Mouse (Mus musculus) olfactory bulb, adult 2 months (tissue): ENCODE data around the gene Kcnq5. TPM values are rescaled to one million over a fixed set of nuclear protein-coding genes. Genes with fewer than 3 reads are reported as not detected.

Experiments used
- H3K27ac ChIP-seq: fragments of 200-500 bp; 2 replicates; pipeline ENCODE4 v1.5.1; 2012; ENCODE audit warnings: low read depth, low read length; ENCODE audit not compliant: insufficient read depth
- H3K4me1 ChIP-seq: fragments of 200-500 bp; 2 replicates; pipeline ENCODE4 v1.6.1; 2012; ENCODE audit warnings: low read length; ENCODE audit not compliant: control insufficient read depth, insufficient read depth
- H3K4me3 ChIP-seq: fragments of 200-500 bp; 2 replicates; pipeline ENCODE4 v1.5.1; 2012; ENCODE audit warnings: mild to moderate bottlenecking, low read depth, low read length, moderate library complexity; ENCODE audit not compliant: insufficient read depth
- CTCF ChIP-seq: fragments of 200-500 bp; IDR thresholded peaks from 2 replicates; pipeline ENCODE4 v1.5.1; 2012; ENCODE audit warnings: low read depth, mild to moderate bottlenecking, low read length, moderate library complexity; ENCODE audit not compliant: insufficient read depth
- POLR2A ChIP-seq: fragments of 200-500 bp; IDR thresholded peaks from 2 replicates; pipeline ENCODE4 v1.6.1; 2012; ENCODE audit warnings: mild to moderate bottlenecking, low read depth, low read length, moderate library complexity; ENCODE audit not compliant: insufficient read depth
- WGBS: fragments of 180-500 bp; shearing (Covaris S2); methylation state at CpG from one replicate; pipeline ENCODE4 v1.1.7; 2018; 5-methylcytosine and 5-hydroxymethylcytosine counted together
- polyA plus RNA-seq: library from polyadenylated mRNA; stranded (reverse); fragments of >200 nt; gene quantifications from 2 replicates; pipeline ENCODE4 v1.2.4, GENCODE M21; 2012; ENCODE audit warnings: low replicate concordance; ENCODE audit not compliant: missing spikeins, insufficient read depth, insufficient read length

Gene Kcnq5
- polyA plus RNA-seq, 1 experiment, result not detected

DNA sequence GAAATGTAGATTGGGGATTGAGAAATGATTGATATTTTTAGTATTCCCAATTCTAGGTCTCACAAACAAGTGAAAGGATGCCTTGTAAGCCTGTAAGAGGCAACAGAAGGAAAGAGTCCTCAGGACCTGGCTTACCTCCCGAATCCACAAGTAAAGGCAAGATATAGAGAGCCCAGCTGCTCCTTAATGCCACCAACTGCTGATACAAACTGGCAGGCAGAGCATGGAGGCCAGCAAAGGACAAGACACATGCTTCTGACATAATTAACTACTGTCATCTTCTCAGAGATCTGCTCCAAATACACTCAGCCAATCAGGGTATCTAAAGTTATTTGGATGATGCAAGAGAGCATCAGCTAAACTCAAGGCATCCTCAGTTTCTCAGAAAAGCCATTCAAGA, 93.3 kb downstream of the Kcnq5 start:
- no peaks in the 10 kb centered on the region for H3K4me1 ChIP-seq
- 69% methylated on average over 1 of the region's 1 CpGs for WGBS
- H3K27ac ChIP-seq, result no peak overlapping the region
- no peak overlapping the region for H3K4me3 ChIP-seq
- TF ChIP-seq CTCF, result no peak
- TF ChIP-seq POLR2A, result no peak

GRCm38 (mm10) chr1:21856399-21856798, 105.3 kb downstream of the Kcnq5 start:
- no peak overlapping the region for H3K4me3 ChIP-seq
- no peak overlapping the region for H3K27ac ChIP-seq
- no peaks in the 10 kb centered on the region for H3K4me1 ChIP-seq
- WGBS, result 77% methylated on average over 3 of the region's 3 CpGs
- TF ChIP-seq CTCF (no peak), POLR2A (no peak)

- 44% methylated on average over 3 of the region's 3 CpGs for WGBS
- Histone ChIP-seq H3K4me3 (no peak overlapping the region), H3K4me1 (no peaks in the 10 kb centered on the region), H3K27ac (no peak overlapping the region)
- TF ChIP-seq CTCF, result no peak
- no peak for TF ChIP-seq POLR2A
Measured at GRCm38 (mm10) chr1:21838534-21838933, 123.2 kb downstream of the Kcnq5 start.

DNA sequence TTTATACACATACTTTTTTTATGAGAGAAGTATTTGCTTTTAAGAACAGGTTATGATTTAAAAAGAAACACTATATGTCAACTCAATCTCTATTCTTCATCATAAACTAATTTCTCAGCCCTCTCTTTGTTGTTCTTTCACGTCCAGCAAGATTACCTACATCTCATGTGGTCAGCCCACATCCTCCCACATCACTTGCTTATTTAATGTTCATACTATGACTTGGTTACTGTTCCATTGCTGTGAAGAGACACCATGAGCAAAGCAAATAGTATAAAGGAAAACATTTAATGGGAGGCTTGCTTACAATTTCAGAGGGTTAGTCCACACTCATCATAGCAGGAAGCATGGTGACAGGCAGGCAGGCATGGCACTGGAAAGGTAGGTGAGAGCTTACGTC, 124.4 kb downstream of the Kcnq5 start:
- Histone ChIP-seq H3K4me3 (no peak overlapping the region), H3K4me1 (no peaks in the 10 kb centered on the region), H3K27ac (no peak overlapping the region)
- WGBS, result 86% methylated on average over 2 of the region's 2 CpGs
- TF ChIP-seq CTCF (no peak), POLR2A (no peak)

DNA sequence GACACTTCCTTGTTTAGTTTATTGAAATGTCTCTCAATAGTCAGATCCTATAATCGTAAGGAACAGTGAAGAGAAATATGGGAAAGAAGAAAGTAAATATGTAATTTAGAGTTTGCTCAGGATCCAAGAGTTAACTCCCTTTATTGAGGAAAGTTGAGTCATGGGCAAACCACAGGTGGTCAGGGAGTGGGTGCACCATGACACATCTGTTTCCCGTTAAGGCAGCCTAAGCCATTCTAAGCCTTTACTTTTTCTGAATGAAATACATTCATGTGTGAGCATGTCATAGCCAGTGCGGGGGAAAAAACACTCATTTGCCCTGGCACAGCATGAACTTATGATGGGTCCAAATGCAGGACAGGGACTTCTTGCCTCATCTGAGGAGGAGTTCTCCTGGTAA, 125.4 kb downstream of the Kcnq5 start:
- no peak overlapping the region for H3K4me3 ChIP-seq
- no peak for TF ChIP-seq POLR2A
- TF ChIP-seq CTCF, result no peak
- H3K4me1 ChIP-seq, result no peaks in the 10 kb centered on the region
- 65% methylated on average over 3 of the region's 3 CpGs for WGBS
- no peak overlapping the region for H3K27ac ChIP-seq

DNA sequence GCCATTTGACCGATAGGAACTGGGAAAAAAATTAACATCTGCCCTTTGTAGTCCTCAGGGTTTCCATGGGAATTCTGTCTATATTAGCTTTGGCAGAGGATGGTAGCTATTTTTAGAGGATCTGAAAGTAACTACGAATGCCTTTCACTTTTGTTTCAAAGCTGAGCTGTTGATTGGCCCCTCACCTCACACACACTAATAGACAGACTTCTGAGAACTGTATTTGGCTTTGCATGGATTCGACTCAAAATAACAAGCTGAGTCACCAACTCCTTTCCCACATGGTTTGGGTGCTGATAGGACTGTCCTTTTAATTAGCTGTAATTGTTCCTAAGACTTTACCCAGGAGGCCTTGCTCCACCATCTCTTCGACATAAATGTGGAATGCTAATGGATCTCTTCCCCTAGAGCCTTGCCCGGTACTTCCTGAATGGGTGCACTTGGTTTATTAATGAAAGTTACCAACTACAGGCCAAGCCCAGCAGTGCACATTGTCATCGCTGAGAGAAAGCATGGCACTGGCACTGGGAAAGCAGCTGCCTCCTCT, 131.8 kb downstream of the Kcnq5 start:
- Histone ChIP-seq H3K4me1 (no peaks in the 10 kb centered on the region), H3K27ac (peak overlapping the region; percentile 20; the same call in 1 of the 2 replicates), H3K4me3 (no peak overlapping the region)
- WGBS, result 26% methylated on average over 6 of the region's 6 CpGs
- TF ChIP-seq POLR2A (no peak), CTCF (no peak)

GRCm38 (mm10) chr1:21820066-21820630, 141.6 kb downstream of the Kcnq5 start:
- WGBS, result 57% methylated on average over 10 of the region's 10 CpGs
- TF ChIP-seq CTCF (no peak), POLR2A (no peak)

DNA sequence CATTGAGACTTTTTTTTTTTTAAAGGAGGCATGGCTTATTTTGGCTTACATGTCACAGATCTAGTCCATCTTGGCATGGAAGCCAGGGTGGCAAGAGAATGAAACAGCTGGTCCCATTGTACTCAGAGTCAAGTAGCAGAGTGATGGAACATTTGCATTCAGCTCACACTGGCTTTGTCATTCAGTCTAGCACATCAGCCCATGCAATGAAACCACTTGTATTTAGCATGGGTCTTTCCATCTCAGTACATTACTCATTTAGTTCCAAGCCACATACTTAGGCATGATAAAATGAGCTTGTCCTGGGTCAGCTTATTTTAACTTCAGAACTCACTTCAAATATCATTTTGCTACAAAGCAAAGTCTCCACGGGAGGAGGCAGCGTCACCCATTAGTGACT, 156.7 kb downstream of the Kcnq5 start:
- WGBS, result 70% methylated on average over 2 of the region's 2 CpGs
- Histone ChIP-seq H3K27ac (no peak overlapping the region), H3K4me3 (no peak overlapping the region), H3K4me1 (no peaks in the 10 kb centered on the region)
- TF ChIP-seq POLR2A (no peak), CTCF (no peak)

More at GRCm38 (mm10) chr1:21820066-21820630, 141.6 kb downstream of the Kcnq5 start:
- Histone ChIP-seq H3K4me3 (no peak overlapping the region), H3K27ac (no peak overlapping the region), H3K4me1 (no peaks in the 10 kb centered on the region)

GRCm38 (mm10) chr1:21804477-21804866, 157.3 kb downstream of the Kcnq5 start:
- Histone ChIP-seq H3K27ac (no peak overlapping the region), H3K4me3 (no peak overlapping the region), H3K4me1 (no peaks in the 10 kb centered on the region)
- TF ChIP-seq POLR2A, result no peak
- TF ChIP-seq CTCF, result no peak
- WGBS, result 49% methylated on average over 2 of the region's 2 CpGs

DNA sequence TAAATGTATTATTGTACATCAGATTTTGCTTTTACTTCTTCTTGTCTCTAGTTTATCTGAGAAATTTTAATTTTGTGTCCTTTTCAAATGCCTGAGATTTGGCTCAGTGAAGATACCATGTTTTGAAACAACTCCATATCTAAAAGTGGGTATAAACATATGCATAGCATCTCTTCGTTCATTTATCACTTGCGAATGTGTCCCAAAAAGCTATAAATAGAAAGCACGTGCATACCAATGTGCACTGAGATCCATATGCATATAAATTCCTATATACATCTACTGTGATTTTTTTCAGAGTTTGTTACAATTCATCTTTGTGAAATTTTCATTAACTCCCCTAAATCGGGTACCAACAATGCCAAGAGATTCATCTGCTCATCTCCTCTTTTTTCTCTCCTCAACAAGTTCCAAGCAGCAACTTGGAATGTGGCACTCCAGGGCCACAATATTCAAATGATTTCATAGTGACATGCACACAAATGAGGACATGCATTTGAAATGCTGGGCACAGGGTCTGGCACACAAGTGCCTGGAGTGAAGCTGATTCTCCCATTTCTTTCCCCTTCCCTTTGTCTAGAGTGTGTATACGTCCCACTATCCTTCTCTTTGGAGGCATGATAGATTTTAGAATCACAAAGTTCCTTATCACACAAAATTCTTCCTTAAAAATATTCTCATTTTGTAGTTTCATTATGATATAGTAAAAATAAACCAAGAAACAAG, 157.8 kb downstream of the Kcnq5 start:
- TF ChIP-seq POLR2A (no peak), CTCF (no peak)
- WGBS, result 76% methylated on average over 5 of the region's 5 CpGs
- H3K4me1 ChIP-seq, result no peaks in the 10 kb centered on the region
- H3K27ac ChIP-seq, result no peak overlapping the region
- no peak overlapping the region for H3K4me3 ChIP-seq
